Mouse (Mus musculus) megakaryocyte, embryonic 14.5 days (primary cell): ENCODE results near the gene Cenpb.

Experiments used
- FLI1 ChIP-seq: IDR thresholded peaks from 2 replicates; pipeline ENCODE4 v1.6.1; 2012; ENCODE audit warnings: low read length, inconsistent platforms, mixed read lengths
- GATA1 ChIP-seq: IDR thresholded peaks from 3 replicates; pipeline ENCODE4 v1.6.1; 2012; ENCODE audit warnings: mixed read lengths, low read length, inconsistent platforms, borderline replicate concordance

- TF ChIP-seq FLI1 (no peak), GATA1 (no peak)
These were observed 43.7 kb upstream of the Cenpb start for GRCm38 (mm10) chr2:131223569-131223968.
